Mouse (Mus musculus): ENCODE measurements around the gene C1qc. TPM values are rescaled to one million over a fixed set of nuclear protein-coding genes. Genes with fewer than 3 reads are reported as not detected.
A peak's percentile ranks its signal among the peaks of the same experiment; 100 is the strongest.

Gene C1qc
- 21.9 and 24.5 TPM in 2 replicates for polyA plus RNA-seq (2015; fragmentation: Nextera tagmentation; extraction: Ambion mirVana)

DNA sequence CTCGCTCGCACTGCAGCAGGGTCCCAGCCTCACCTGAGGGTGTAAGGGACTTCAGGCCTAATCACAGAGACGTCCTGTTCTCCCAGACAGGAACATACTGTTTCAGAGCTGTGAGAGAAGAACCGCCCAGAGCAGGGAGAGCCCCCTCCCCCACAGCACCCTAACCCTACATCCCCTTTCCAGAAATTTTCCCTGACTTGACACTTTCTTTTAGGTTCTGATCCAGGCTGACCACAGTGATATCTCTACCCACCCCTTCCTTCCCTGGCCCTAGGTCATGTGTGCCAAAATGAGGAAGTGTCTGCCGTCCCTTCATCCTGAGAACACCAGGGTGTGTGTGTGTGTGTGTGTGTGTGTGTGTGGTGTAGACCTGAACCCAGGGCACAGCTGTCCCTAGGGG, at the start of gene C1qc:
C1qc (minus strand) TSS at position 255 of the 400 bp plus-strand sequence.
- Histone ChIP-seq H3K4me3 (ENCODE audit: low read length) (no peak within 1 kb of the TSS), H3K27ac (ENCODE audit: low read length) (no peak within 1 kb of the TSS), H3K9ac (ENCODE audit: low read length) (no peak within 1 kb of the TSS), H3K4me1 (replicated peaks; ENCODE audit: control insufficient read depth, insufficient read depth, low read length) (no peaks in the 10 kb centered on the region), H3K27me3 (ENCODE audit: control insufficient read depth, insufficient read depth, low read depth, low read length) (peaks cover 13% of the 10 kb centered on the region), H3K4me2 (ENCODE audit: low read depth, low read length) (no peak within 1 kb of the TSS), H3K9me3 (ENCODE audit: control insufficient read depth, low read length) (no peaks in the 10 kb centered on the region), H3K36me3 (ENCODE audit: control insufficient read depth, insufficient read depth, low read length) (no peaks in the 10 kb centered on the region)
- WGBS: 52% methylated on average over 5 of the region's 5 CpGs
- no peak for ATAC-seq (ENCODE audit: low read depth)

GRCm38 (mm10) chr4:136937935-136938334, 45.1 kb upstream of the C1qc start:
- Histone ChIP-seq H3K4me1 (replicated peaks; ENCODE audit: control insufficient read depth, insufficient read depth, low read length) (peaks cover 9% of the 10 kb centered on the region), H3K4me2 (ENCODE audit: low read depth, low read length) (no peak overlapping the region), H3K36me3 (ENCODE audit: control insufficient read depth, insufficient read depth, low read length) (no peaks in the 10 kb centered on the region), H3K27ac (ENCODE audit: low read length) (no peak overlapping the region), H3K4me3 (ENCODE audit: low read length) (no peak overlapping the region), H3K27me3 (ENCODE audit: control insufficient read depth, insufficient read depth, low read depth, low read length) (peaks cover 39% of the 10 kb centered on the region), H3K9ac (ENCODE audit: low read length) (no peak overlapping the region), H3K9me3 (ENCODE audit: control insufficient read depth, low read length) (no peaks in the 10 kb centered on the region)
- 85% methylated on average over 5 of the region's 5 CpGs for WGBS
- ATAC-seq (ENCODE audit: low read depth): no peak

DNA sequence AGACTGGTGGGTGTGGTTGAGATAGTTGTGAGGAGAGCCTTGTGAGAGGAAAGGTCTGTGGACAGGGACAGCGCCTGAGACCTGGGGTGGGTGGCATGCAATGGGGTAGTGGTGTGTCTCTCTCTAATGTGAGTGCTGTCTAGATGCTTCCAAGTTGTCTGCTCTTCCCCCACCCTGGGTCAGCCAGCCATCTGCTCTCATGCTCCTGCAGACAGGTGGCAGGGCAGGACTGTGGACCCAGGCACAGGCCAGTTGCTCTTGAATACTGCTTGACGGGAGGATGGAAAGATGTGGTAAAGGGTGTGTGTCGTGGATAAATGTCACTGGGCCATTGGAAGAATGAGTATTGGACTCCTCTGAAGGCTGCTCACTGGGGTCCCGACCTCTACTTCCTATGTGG, 44.5 kb upstream of the C1qc start:
- peaks cover 34% of the 10 kb centered on the region for H3K27me3 ChIP-seq (ENCODE audit: control insufficient read depth, insufficient read depth, low read depth, low read length)
- no peak overlapping the region for H3K9ac ChIP-seq (ENCODE audit: low read length)
- no peaks in the 10 kb centered on the region for H3K9me3 ChIP-seq (ENCODE audit: control insufficient read depth, low read length)
- H3K4me3 ChIP-seq (ENCODE audit: low read length): no peak overlapping the region
- peaks cover 4% of the 10 kb centered on the region for H3K4me1 ChIP-seq (replicated peaks; ENCODE audit: control insufficient read depth, insufficient read depth, low read length)
- no peak overlapping the region for H3K27ac ChIP-seq (ENCODE audit: low read length)
- H3K36me3 ChIP-seq (ENCODE audit: control insufficient read depth, insufficient read depth, low read length): no peaks in the 10 kb centered on the region
- no peak overlapping the region for H3K4me2 ChIP-seq (ENCODE audit: low read depth, low read length)
- 69% methylated on average over 4 of the region's 4 CpGs for WGBS
- no peak for ATAC-seq (ENCODE audit: low read depth)

DNA sequence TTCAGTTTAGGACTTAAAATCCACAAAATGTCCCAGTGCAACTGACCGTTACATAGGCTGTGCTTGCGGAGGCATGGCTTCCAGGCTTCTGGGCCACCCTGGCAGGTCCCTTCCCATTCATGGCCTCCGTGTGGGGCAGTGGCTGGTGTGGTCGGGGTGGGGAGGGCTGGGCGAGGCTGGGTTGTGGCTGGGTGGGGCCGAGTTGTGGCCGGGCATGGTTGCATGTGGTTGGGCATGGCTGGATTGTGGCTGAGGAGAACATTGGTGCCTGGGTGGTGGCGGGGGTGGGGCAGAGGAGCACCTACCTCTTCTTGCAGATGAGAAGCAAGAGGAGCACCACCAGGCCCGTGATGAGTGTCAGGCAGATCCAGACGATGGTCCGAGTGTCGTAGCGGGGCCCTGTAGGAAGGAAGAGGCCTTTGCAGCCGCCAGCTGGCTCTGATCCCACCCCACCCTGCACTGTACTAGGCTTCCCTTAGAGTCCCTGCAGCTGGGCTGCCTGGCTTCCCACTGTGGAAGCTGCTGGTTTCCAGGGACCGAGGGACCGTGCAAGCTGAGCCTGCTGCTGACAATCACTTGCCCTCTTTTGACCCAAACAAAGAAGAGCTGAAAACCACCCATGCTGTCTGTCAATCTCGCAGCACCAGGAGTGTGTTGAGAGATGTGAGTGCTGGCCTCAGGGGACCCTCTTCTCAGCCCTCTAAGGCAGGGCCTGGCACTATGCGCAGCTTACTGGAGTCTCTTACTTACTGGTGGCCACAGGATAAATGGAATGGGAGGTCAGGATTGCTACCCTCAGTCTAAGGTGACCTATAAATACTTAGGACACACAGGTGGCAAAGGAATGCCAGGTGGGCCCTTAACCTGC, 42.1 kb upstream of the C1qc start:
- Histone ChIP-seq H3K9me3 (ENCODE audit: control insufficient read depth, low read length) (no peaks in the 10 kb centered on the region), H3K36me3 (ENCODE audit: control insufficient read depth, insufficient read depth, low read length) (no peaks in the 10 kb centered on the region), H3K4me1 (replicated peaks; ENCODE audit: control insufficient read depth, insufficient read depth, low read length) (peaks cover 4% of the 10 kb centered on the region), H3K4me3 (ENCODE audit: low read length) (no peak overlapping the region), H3K27me3 (ENCODE audit: control insufficient read depth, insufficient read depth, low read depth, low read length) (peaks cover 26% of the 10 kb centered on the region), H3K9ac (ENCODE audit: low read length) (no peak overlapping the region), H3K27ac (ENCODE audit: low read length) (no peak overlapping the region), H3K4me2 (ENCODE audit: low read depth, low read length) (no peak overlapping the region)
- ATAC-seq (ENCODE audit: low read depth): peak; percentile 85
- 44% methylated on average over 18 of the region's 18 CpGs for WGBS

- H3K4me1 ChIP-seq (replicated peaks; ENCODE audit: control insufficient read depth, insufficient read depth, low read length): peaks cover 4% of the 10 kb centered on the region
- no peaks in the 10 kb centered on the region for H3K9me3 ChIP-seq (ENCODE audit: control insufficient read depth, low read length)
- H3K4me2 ChIP-seq (ENCODE audit: low read depth, low read length): no peak overlapping the region
- no peak for ATAC-seq (ENCODE audit: low read depth)
- H3K36me3 ChIP-seq (ENCODE audit: control insufficient read depth, insufficient read depth, low read length): no peaks in the 10 kb centered on the region
- H3K27me3 ChIP-seq (ENCODE audit: control insufficient read depth, insufficient read depth, low read depth, low read length): peaks cover 22% of the 10 kb centered on the region
- WGBS: 74% methylated on average over 8 of the region's 8 CpGs
- H3K27ac ChIP-seq (ENCODE audit: low read length): no peak overlapping the region
- no peak overlapping the region for H3K4me3 ChIP-seq (ENCODE audit: low read length)
- H3K9ac ChIP-seq (ENCODE audit: low read length): no peak overlapping the region
Observed at GRCm38 (mm10) chr4:136930474-136930873, 37.6 kb upstream of the C1qc start.

DNA sequence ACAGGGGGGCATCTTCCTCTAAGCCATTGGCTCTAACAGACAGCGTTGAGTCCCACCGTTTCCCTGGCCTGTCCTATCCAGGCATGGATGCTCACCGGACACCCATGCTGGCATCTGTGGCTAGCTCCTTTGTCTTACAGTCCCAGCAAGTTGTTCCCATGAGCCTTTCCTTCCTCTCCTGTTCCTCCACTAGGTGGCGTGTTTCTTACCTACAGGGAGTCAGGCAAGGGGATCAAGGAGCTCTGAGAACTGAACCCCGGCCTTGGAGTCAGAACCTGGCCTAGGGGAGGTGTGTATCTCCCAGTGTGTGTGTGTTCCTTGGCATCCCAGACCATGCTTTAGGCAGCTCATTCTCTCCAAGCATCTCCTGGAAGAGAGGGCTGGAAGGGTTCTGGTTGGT, 36.1 kb upstream of the C1qc start:
- Histone ChIP-seq H3K4me1 (replicated peaks; ENCODE audit: control insufficient read depth, insufficient read depth, low read length) (no peaks in the 10 kb centered on the region), H3K36me3 (ENCODE audit: control insufficient read depth, insufficient read depth, low read length) (no peaks in the 10 kb centered on the region), H3K4me2 (ENCODE audit: low read depth, low read length) (no peak overlapping the region), H3K27me3 (ENCODE audit: control insufficient read depth, insufficient read depth, low read depth, low read length) (peaks cover 26% of the 10 kb centered on the region), H3K27ac (ENCODE audit: low read length) (no peak overlapping the region), H3K4me3 (ENCODE audit: low read length) (no peak overlapping the region), H3K9me3 (ENCODE audit: control insufficient read depth, low read length) (no peaks in the 10 kb centered on the region), H3K9ac (ENCODE audit: low read length) (no peak overlapping the region)
- no peak for ATAC-seq (ENCODE audit: low read depth)
- WGBS: 10% methylated on average over 5 of the region's 5 CpGs

DNA sequence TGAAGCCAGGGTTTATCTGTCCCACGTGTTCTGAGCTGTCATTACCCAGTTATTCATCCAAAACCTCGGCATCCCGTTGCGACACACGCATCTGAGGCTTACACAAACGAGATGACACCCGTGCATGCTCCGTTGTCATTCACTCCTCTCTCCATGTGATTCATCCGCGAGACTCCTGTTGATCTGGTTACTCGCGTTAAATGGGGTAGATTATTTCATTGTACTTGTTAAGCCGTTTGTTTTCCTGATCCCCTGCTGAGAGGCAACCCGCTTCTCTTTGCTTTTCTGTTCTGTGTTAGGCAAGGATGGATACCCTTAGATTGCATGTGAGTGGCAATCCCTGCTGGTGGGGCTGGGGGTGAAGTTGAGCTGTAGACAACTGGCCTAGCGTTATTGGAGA, 32.9 kb upstream of the C1qc start:
- Histone ChIP-seq H3K4me1 (replicated peaks; ENCODE audit: control insufficient read depth, insufficient read depth, low read length) (no peaks in the 10 kb centered on the region), H3K36me3 (ENCODE audit: control insufficient read depth, insufficient read depth, low read length) (no peaks in the 10 kb centered on the region), H3K27ac (ENCODE audit: low read length) (no peak overlapping the region), H3K4me2 (ENCODE audit: low read depth, low read length) (no peak overlapping the region), H3K9me3 (ENCODE audit: control insufficient read depth, low read length) (no peaks in the 10 kb centered on the region), H3K9ac (ENCODE audit: low read length) (no peak overlapping the region), H3K4me3 (ENCODE audit: low read length) (no peak overlapping the region), H3K27me3 (ENCODE audit: control insufficient read depth, insufficient read depth, low read depth, low read length) (peaks cover 19% of the 10 kb centered on the region)
- ATAC-seq (ENCODE audit: low read depth): no peak
- WGBS: 17% methylated on average over 15 of the region's 15 CpGs

DNA sequence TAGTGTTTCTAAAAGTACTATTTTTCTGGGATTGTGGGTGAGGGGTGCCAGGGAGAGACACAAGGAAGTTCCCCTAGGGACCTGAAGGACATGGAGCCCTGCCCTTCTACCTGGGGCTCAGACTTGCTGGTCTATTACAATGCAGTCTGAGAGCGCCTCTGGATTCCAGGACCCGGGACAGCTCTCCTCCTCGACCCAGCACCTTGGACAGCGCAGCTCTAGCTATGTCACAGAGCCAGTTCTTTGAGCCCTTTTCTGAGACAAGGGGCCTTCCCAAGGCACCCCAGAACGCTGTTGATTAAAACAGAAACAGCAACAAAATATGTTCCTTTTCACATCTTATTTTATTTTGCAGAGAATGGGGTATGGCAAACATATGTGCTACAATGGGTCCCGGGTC, 31.7 kb upstream of the C1qc start:
- no peak for ATAC-seq (ENCODE audit: low read depth)
- 7% methylated on average over 6 of the region's 6 CpGs for WGBS

DNA sequence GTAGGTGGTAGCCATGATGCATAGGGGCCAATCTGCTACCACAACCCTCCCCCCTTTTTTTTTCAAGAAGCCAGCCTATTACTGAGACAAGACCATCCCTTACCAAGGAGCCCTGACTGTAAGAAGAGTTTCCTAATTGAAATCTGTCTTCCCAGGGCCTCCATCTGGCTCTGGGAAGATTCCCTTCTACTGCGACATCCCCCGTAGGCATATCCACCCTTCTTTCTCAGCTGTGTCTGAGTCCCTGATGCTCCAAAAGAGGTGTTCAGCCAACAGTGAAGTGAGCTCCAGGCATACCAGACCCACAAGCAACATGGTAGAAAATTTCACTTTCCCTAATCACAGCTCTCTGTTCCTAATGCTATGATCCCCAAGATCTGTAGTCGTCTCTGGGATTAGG, 26.7 kb upstream of the C1qc start:
- no peaks in the 10 kb centered on the region for H3K36me3 ChIP-seq (ENCODE audit: control insufficient read depth, insufficient read depth, low read length)
- H3K27ac ChIP-seq (ENCODE audit: low read length): no peak overlapping the region
- H3K4me3 ChIP-seq (ENCODE audit: low read length): no peak overlapping the region
- H3K4me1 ChIP-seq (replicated peaks; ENCODE audit: control insufficient read depth, insufficient read depth, low read length): no peaks in the 10 kb centered on the region
- H3K9me3 ChIP-seq (ENCODE audit: control insufficient read depth, low read length): no peaks in the 10 kb centered on the region
- 0 out of 2 replicates have a peak, but pooled peaks cover 3% of the 10 kb centered on the region for H3K27me3 ChIP-seq (ENCODE audit: control insufficient read depth, insufficient read depth, low read depth, low read length)
- H3K4me2 ChIP-seq (ENCODE audit: low read depth, low read length): no peak overlapping the region
- H3K9ac ChIP-seq (ENCODE audit: low read length): no peak overlapping the region
- 71% methylated on average over 3 of the region's 3 CpGs for WGBS
- ATAC-seq (ENCODE audit: low read depth): no peak

More for the DNA sequence above, 31.7 kb upstream of the C1qc start:
- Histone ChIP-seq H3K36me3 (ENCODE audit: control insufficient read depth, insufficient read depth, low read length) (no peaks in the 10 kb centered on the region), H3K9ac (ENCODE audit: low read length) (no peak overlapping the region), H3K27me3 (ENCODE audit: control insufficient read depth, insufficient read depth, low read depth, low read length) (peaks cover 18% of the 10 kb centered on the region), H3K4me3 (ENCODE audit: low read length) (no peak overlapping the region), H3K27ac (ENCODE audit: low read length) (no peak overlapping the region), H3K9me3 (ENCODE audit: control insufficient read depth, low read length) (no peaks in the 10 kb centered on the region), H3K4me2 (ENCODE audit: low read depth, low read length) (no peak overlapping the region), H3K4me1 (replicated peaks; ENCODE audit: control insufficient read depth, insufficient read depth, low read length) (no peaks in the 10 kb centered on the region)
